Mouse (Mus musculus) c-Kit-negative CD71-positive TER-119-positive erythroid progenitor cells, embryonic 14.5 days (primary cell): Measurements from ENCODE around the gene Irx1.

Experiments used
- DNase-seq: peaks from one replicate; pipeline ENCODE4 v3.0.0-alpha.2; 2013; ENCODE audit warnings: low read depth, low spot score

The Irx1 gene

GRCm38 (mm10) chr13:71910361-71910760, 53.2 kb downstream of the Irx1 start:
- no peak for DNase-seq
